Mouse (Mus musculus) heart, embryonic 14.5 days (tissue): ENCODE data around the gene Pias3. TPM values are rescaled to one million over a fixed set of nuclear protein-coding genes. Genes with fewer than 3 reads are reported as not detected.

Experiments used
- ATAC-seq: fragments of 200-750 bp; cut with Nextera tagmentation; 2 replicates; pipeline ENCODE4 v1.8.0; 2017; ENCODE audit warnings: low read depth, moderate TSS enrichment; ENCODE audit not compliant: insufficient number of reproducible peaks, insufficient read depth, low FRiP score
- H3K27ac ChIP-seq, 2 experiments: fragments of 200-500 bp in 1 of 2; fragments of 300-500 bp in 1 of 2; sonication (generic) in 1 of 2; replicated peaks in 1 of 2; 2 replicates each; pipeline ENCODE4 v1.5.1; 2012 to 2014; ENCODE audit warnings: low read depth in 2 of 2, low read length in 2 of 2, control low read depth in 1 of 2, mild to moderate bottlenecking in 1 of 2, mixed read lengths in 1 of 2; ENCODE audit not compliant: control insufficient read depth in 1 of 2, insufficient read depth in 1 of 2
- H3K27me3 ChIP-seq: fragments of 300-500 bp; sonication (generic); 2 replicates; pipeline ENCODE4 v1.6.1; 2014; ENCODE audit warnings: mild to moderate bottlenecking, low read length, control low read depth; ENCODE audit not compliant: control insufficient read depth, insufficient read depth
- H3K36me3 ChIP-seq: fragments of 300-500 bp; sonication (generic); 2 replicates; pipeline ENCODE4 v1.6.1; 2014; ENCODE audit warnings: mild to moderate bottlenecking, control low read depth, low read length, mixed read lengths; ENCODE audit not compliant: control insufficient read depth, insufficient read depth
- H3K4me1 ChIP-seq, 2 experiments: fragments of 200-500 bp in 1 of 2; fragments of 300-500 bp in 1 of 2; sonication (generic) in 1 of 2; 2 replicates each; pipeline ENCODE4 v1.6.1; 2012 to 2014; ENCODE audit warnings: low read length in 2 of 2, control low read depth in 1 of 2, mixed read lengths in 1 of 2; ENCODE audit not compliant: control insufficient read depth in 2 of 2, insufficient read depth in 2 of 2
- H3K4me2 ChIP-seq: fragments of 300-500 bp; sonication (generic); 2 replicates; pipeline ENCODE4 v1.6.1; 2014; ENCODE audit warnings: mild to moderate bottlenecking, low read length
- H3K4me3 ChIP-seq, 2 experiments: fragments of 200-500 bp in 1 of 2; fragments of 300-500 bp in 1 of 2; sonication (generic) in 1 of 2; 2 replicates each; pipeline ENCODE4 v1.5.1; 2012 to 2014; ENCODE audit warnings: low read length in 2 of 2, mild to moderate bottlenecking in 2 of 2, control low read depth in 1 of 2, low read depth in 1 of 2, moderate library complexity in 1 of 2; ENCODE audit not compliant: control insufficient read depth in 1 of 2, insufficient read depth in 1 of 2
- H3K9ac ChIP-seq: fragments of 300-500 bp; sonication (generic); 2 replicates; pipeline ENCODE4 v1.6.1; 2014; ENCODE audit warnings: mild to moderate bottlenecking, low read length
- H3K9me3 ChIP-seq: fragments of 300-500 bp; sonication (generic); 2 replicates; pipeline ENCODE4 v1.6.1; 2016; ENCODE audit warnings: low read length, control low read depth; ENCODE audit not compliant: control insufficient read depth
- WGBS: fragments of 180-500 bp; shearing (Covaris S2); extraction: QIAGEN DNeasy Blood & Tissue Kit; methylation state at CpG from one replicate; pipeline ENCODE4 v1.1.7; 2014; 5-methylcytosine and 5-hydroxymethylcytosine counted together
- polyA plus RNA-seq: library from polyadenylated mRNA; unstranded; fragments of >200 nt; fragmentation: Nextera tagmentation; extraction: Ambion mirVana; gene quantifications from 2 replicates; pipeline ENCODE4 v1.2.1, GENCODE M21; 2014

The Pias3 gene
- polyA plus RNA-seq, 1 experiment from 2014 or later = 30.6 TPM

DNA sequence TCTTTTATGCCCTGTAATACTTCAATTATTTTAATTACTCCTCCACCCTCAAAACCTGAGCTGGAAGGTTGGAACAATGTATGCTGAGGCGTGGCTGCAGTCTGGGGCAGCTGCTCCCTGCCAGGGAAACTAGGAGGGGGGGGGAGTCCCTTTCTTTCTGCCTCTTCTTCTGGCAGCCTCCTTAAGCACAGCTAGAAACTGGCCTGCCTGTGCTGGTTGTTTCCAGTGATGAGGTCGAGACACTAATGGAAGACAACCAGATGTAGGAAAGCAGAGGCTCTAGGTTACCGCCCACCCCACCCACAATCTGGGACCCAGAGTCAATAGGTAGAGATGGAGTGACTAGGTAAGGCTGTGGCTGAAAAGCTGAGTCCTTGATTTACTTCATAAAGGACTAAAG, 20.5 kb upstream of the Pias3 start:
- 57% methylated on average over 3 of the region's 3 CpGs for WGBS
- H3K27ac ChIP-seq = no peak overlapping the region
- H3K9ac ChIP-seq = no peak overlapping the region
- ATAC-seq = no peak
- peaks cover 13% of the 10 kb centered on the region for H3K27me3 ChIP-seq
- no peaks in the 10 kb centered on the region for H3K9me3 ChIP-seq
- H3K4me3 ChIP-seq = no peak overlapping the region
- peaks cover 0 to under 1% of the 10 kb centered on the region in 2 experiments; a peak in 1 of 4 replicates for H3K4me1 ChIP-seq
- no peak overlapping the region for H3K4me2 ChIP-seq
- no peaks in the 10 kb centered on the region for H3K36me3 ChIP-seq

DNA sequence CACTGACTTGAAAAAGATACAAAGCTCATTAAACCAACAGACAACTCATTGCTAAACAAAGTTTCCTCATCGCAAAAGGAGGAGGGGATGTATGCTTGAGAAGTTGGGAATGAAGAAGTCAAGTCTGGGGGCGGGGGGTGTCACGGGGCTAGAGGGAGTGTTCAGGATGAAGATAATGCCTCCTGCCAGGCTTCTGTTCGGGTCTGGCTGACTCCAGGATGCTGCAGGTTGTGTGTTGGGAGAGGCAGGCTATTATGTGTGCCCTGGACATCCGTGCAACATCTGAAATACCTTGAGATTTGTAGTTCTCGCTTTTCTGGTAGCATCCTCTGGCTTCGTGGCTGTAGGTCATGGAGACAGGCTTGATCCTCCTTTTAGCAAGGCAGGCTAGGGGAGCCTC, 17.7 kb upstream of the Pias3 start:
- Histone ChIP-seq H3K4me1 (no peaks in the 10 kb centered on the region), H3K9me3 (no peaks in the 10 kb centered on the region), H3K27me3 (peaks cover 29% of the 10 kb centered on the region), H3K9ac (no peak overlapping the region), H3K27ac (no peak overlapping the region), H3K4me3 (no peak overlapping the region), H3K36me3 (no peaks in the 10 kb centered on the region), H3K4me2 (no peak overlapping the region)
- no peak for ATAC-seq
- 61% methylated on average over 7 of the region's 7 CpGs for WGBS

GRCm38 (mm10) chr3:96679159-96679674, 17.0 kb upstream of the Pias3 start:
- H3K4me3 ChIP-seq = no peak overlapping the region
- no peak overlapping the region for H3K4me2 ChIP-seq
- ATAC-seq = no peak
- H3K9ac ChIP-seq = no peak overlapping the region
- no peaks in the 10 kb centered on the region for H3K9me3 ChIP-seq
- peaks cover 36% of the 10 kb centered on the region for H3K27me3 ChIP-seq
- H3K36me3 ChIP-seq = no peaks in the 10 kb centered on the region
- WGBS = 9% methylated on average over 5 of the region's 5 CpGs
- H3K27ac ChIP-seq = no peak overlapping the region
- H3K4me1 ChIP-seq = no peaks in the 10 kb centered on the region

GRCm38 (mm10) chr3:96680269-96680956, 15.8 kb upstream of the Pias3 start:
- Histone ChIP-seq H3K27me3 (peaks cover 46% of the 10 kb centered on the region), H3K4me1 (peaks cover 0 to 3% of the 10 kb centered on the region in 2 experiments; a peak in 1 of 4 replicates), H3K36me3 (no peaks in the 10 kb centered on the region), H3K4me2 (no peak overlapping the region), H3K4me3 (no peak overlapping the region), H3K27ac (no peak overlapping the region), H3K9me3 (no peaks in the 10 kb centered on the region), H3K9ac (no peak overlapping the region)
- 21% methylated on average over 12 of the region's 12 CpGs for WGBS
- no peak for ATAC-seq

DNA sequence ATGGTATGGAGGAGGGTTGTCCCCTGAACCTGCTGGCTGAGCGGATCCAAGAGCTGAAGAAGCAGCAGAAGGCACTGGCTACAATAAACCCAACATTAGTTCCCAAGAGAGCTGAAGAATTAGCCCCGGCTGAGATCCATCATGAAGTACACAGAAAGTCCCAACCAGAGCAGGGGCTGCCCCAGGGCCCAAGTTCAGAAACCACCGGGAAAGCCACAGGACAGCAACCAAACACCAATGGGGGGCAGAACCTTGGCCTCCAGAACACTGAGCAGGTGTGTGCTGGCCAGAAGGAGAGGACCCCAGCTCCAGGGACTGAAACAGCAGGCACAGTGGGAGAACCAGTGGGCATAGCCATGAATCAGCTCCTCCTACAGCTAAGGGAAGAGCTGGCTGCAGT, 12.7 kb upstream of the Pias3 start:
- H3K27me3 ChIP-seq = peaks cover 49% of the 10 kb centered on the region
- H3K9ac ChIP-seq = no peak overlapping the region
- no peak overlapping the region for H3K27ac ChIP-seq
- peaks cover 0 to 3% of the 10 kb centered on the region in 2 experiments; a peak in 1 of 4 replicates for H3K4me1 ChIP-seq
- H3K9me3 ChIP-seq = no peaks in the 10 kb centered on the region
- H3K36me3 ChIP-seq = no peaks in the 10 kb centered on the region
- 77% methylated on average over 3 of the region's 3 CpGs for WGBS
- ATAC-seq = no peak
- H3K4me3 ChIP-seq = no peak overlapping the region
- H3K4me2 ChIP-seq = no peak overlapping the region

DNA sequence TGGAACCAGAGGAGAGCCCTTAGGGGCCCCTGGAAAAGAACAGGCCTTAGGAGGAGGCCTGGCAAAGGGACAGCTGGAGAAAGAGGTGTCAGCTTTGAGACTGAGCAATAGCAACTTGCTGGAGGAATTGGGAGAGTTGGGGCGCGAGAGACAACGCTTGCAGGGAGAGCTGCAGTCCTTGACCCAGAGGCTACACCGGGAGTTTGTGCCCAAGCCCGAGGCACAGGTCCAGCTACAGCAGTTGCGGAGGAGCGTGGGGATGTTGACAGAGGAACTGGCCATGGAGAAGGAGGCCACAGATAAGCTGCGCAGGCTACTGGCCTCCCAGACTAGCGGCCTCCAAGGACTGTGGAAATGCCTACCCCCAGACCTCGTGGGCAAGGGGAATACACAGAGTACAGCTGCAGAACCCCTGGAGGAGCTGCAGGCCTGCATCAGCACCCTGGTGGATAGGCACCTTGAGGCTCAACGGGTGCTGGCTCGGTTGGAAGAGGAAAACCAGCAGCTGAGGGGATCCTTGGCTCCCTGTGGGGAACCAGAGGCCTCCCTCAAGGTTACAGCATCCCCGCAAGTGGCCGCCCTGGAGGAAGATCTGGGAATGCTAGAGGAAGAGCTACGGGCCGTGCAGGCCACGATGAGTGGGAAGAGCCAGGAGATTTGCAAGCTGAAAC, 11.9 kb upstream of the Pias3 start:
- H3K4me3 ChIP-seq = peak overlapping the region; percentile 19 to 33
- H3K27ac ChIP-seq = no peak overlapping the region
- peak overlapping the region; percentile 71 for H3K4me2 ChIP-seq
- H3K27me3 ChIP-seq = peaks cover 49% of the 10 kb centered on the region
- peaks cover 0 to 3% of the 10 kb centered on the region in 2 experiments; a peak in 1 of 4 replicates for H3K4me1 ChIP-seq
- ATAC-seq = no peak
- H3K9ac ChIP-seq = peak overlapping the region; percentile 65
- no peaks in the 10 kb centered on the region for H3K9me3 ChIP-seq
- no peaks in the 10 kb centered on the region for H3K36me3 ChIP-seq
- 36% methylated on average over 17 of the region's 17 CpGs for WGBS

- WGBS = 8% methylated on average over 28 of the region's 28 CpGs
- Histone ChIP-seq H3K4me2 (peak overlapping the region; percentile 71), H3K4me3 (peak overlapping the region; percentile 19 to 33), H3K9me3 (no peaks in the 10 kb centered on the region), H3K9ac (peak overlapping the region; percentile 65), H3K4me1 (peaks cover 0 to 3% of the 10 kb centered on the region in 2 experiments; a peak in 1 of 4 replicates), H3K36me3 (no peaks in the 10 kb centered on the region), H3K27ac (no peak overlapping the region), H3K27me3 (peaks cover 45% of the 10 kb centered on the region)
- ATAC-seq = no peak
Measured at GRCm38 (mm10) chr3:96684822-96685156, 11.4 kb upstream of the Pias3 start.
